Mouse (Mus musculus) neural tube, embryonic 11.5 days (tissue): ENCODE data around the gene Ubxn4. TPM values are rescaled to one million over a fixed set of nuclear protein-coding genes. Genes with fewer than 3 reads are reported as not detected.
"Not testable (repeated sequence)": the region's sequence is repeated elsewhere in the genome, so short reads cannot be mapped to it uniquely, and the experiment has no call there.

ENCODE experiments used
- ATAC-seq: fragments of 200-750 bp; cut with Nextera tagmentation; 2 replicates; pipeline ENCODE4 v1.8.0; 2017; ENCODE audit warnings: moderate number of reproducible peaks, mild to moderate bottlenecking, moderate TSS enrichment, moderate library complexity; ENCODE audit not compliant: insufficient read depth, low FRiP score, low TSS enrichment
- DNase-seq: peaks from one replicate; pipeline ENCODE4 v3.0.0-alpha.2; 2015; ENCODE audit warnings: low spot score
- H3K27ac ChIP-seq: fragments of 300-500 bp; sonication (generic); 2 replicates; pipeline ENCODE4 v1.5.1; 2014; ENCODE audit warnings: low read depth, mild to moderate bottlenecking, low read length
- H3K27me3 ChIP-seq: fragments of 300-500 bp; sonication (generic); 2 replicates; pipeline ENCODE4 v1.6.1; 2014; ENCODE audit warnings: mild to moderate bottlenecking, low read length, mixed read lengths; ENCODE audit not compliant: control insufficient read depth, insufficient read depth
- H3K36me3 ChIP-seq: fragments of 300-500 bp; sonication (generic); 2 replicates; pipeline ENCODE4 v1.6.1; 2014; ENCODE audit warnings: mild to moderate bottlenecking, low read length, moderate library complexity, mixed read lengths; ENCODE audit not compliant: control insufficient read depth, insufficient read depth
- H3K4me1 ChIP-seq: fragments of 300-500 bp; sonication (generic); 2 replicates; pipeline ENCODE4 v1.6.1; 2014; ENCODE audit warnings: low read length, mixed read lengths; ENCODE audit not compliant: control insufficient read depth, insufficient read depth
- H3K4me2 ChIP-seq: fragments of 300-500 bp; sonication (generic); 2 replicates; pipeline ENCODE4 v1.6.1; 2014; ENCODE audit warnings: low read depth, mild to moderate bottlenecking, moderate library complexity
- H3K4me3 ChIP-seq: fragments of 300-500 bp; sonication (generic); 2 replicates; pipeline ENCODE4 v1.5.1; 2014; ENCODE audit warnings: low read depth, low read length
- H3K9ac ChIP-seq: fragments of 300-500 bp; sonication (generic); 2 replicates; pipeline ENCODE4 v1.6.1; 2014; ENCODE audit warnings: mild to moderate bottlenecking, low read length
- H3K9me3 ChIP-seq: fragments of 300-500 bp; sonication (generic); 2 replicates; pipeline ENCODE4 v1.6.1; 2016; ENCODE audit warnings: low read length; ENCODE audit not compliant: control insufficient read depth
- WGBS: fragments of 180-500 bp; shearing (Covaris S2); extraction: QIAGEN DNeasy Blood & Tissue Kit; methylation state at CpG from one replicate; pipeline ENCODE4 v1.1.7; 2014; 5-methylcytosine and 5-hydroxymethylcytosine counted together
- polyA plus RNA-seq: library from polyadenylated mRNA; unstranded; fragments of >200 nt; fragmentation: Nextera tagmentation; extraction: Ambion mirVana; gene quantifications from 2 replicates; pipeline ENCODE4 v1.2.1, GENCODE M21; 2014

The Ubxn4 gene
- polyA plus RNA-seq, 1 experiment from 2014 or later, result 56.5 TPM

GRCm38 (mm10) chr1:128290295-128290694 is 46.5 kb downstream of the Ubxn4 start:
- Histone ChIP-seq H3K4me2 (no peak overlapping the region), H3K36me3 (no peaks in the 10 kb centered on the region; the same call in 1 of the 2 replicates), H3K9me3 (no peaks in the 10 kb centered on the region), H3K27me3 (no peaks in the 10 kb centered on the region), H3K4me1 (no peaks in the 10 kb centered on the region), H3K9ac (no peak overlapping the region), H3K27ac (no peak overlapping the region), H3K4me3 (no peak overlapping the region)
- WGBS, result 91% methylated on average over 5 of the region's 5 CpGs
- ATAC-seq (no peak), DNase-seq (no peak)

- no peak for ATAC-seq
- no peaks in the 10 kb centered on the region for H3K9me3 ChIP-seq
- H3K9ac ChIP-seq, result no peak overlapping the region
- DNase-seq, result no peak
- H3K27me3 ChIP-seq, result no peaks in the 10 kb centered on the region
- no peak overlapping the region for H3K4me3 ChIP-seq
- H3K27ac ChIP-seq, result no peak overlapping the region
- WGBS, result 81% methylated on average over 12 of the region's 12 CpGs
- H3K4me2 ChIP-seq, result no peak overlapping the region
- H3K36me3 ChIP-seq, result no peaks in the 10 kb centered on the region; the same call in 1 of the 2 replicates
- H3K4me1 ChIP-seq, result no peaks in the 10 kb centered on the region
Measured at GRCm38 (mm10) chr1:128293524-128293923, 49.8 kb downstream of the Ubxn4 start.

- H3K4me3 ChIP-seq, result no peak overlapping the region
- no peaks in the 10 kb centered on the region for H3K36me3 ChIP-seq
- H3K4me2 ChIP-seq, result no peak overlapping the region
- DNase-seq (no peak), ATAC-seq (no peak)
- no peak overlapping the region for H3K27ac ChIP-seq
- no peaks in the 10 kb centered on the region for H3K9me3 ChIP-seq
- WGBS, result 72% methylated on average over 8 of the region's 8 CpGs
- H3K27me3 ChIP-seq, result no peaks in the 10 kb centered on the region
- H3K9ac ChIP-seq, result no peak overlapping the region
- H3K4me1 ChIP-seq, result no peaks in the 10 kb centered on the region
Measured at GRCm38 (mm10) chr1:128295296-128295695, 51.5 kb downstream of the Ubxn4 start.

- no peak for DNase-seq
- Histone ChIP-seq H3K4me3 (no peak overlapping the region), H3K27me3 (no peaks in the 10 kb centered on the region), H3K4me2 (no peak overlapping the region), H3K4me1 (no peaks in the 10 kb centered on the region), H3K36me3 (no peaks in the 10 kb centered on the region), H3K9ac (no peak overlapping the region), H3K9me3 (no peaks in the 10 kb centered on the region), H3K27ac (no peak overlapping the region)
- 84% methylated on average over 5 of the region's 5 CpGs for WGBS
- ATAC-seq, result no peak
Measured at GRCm38 (mm10) chr1:128295717-128296528, 52.2 kb downstream of the Ubxn4 start.

GRCm38 (mm10) chr1:128303900-128304299 is 60.1 kb downstream of the Ubxn4 start:
- no peaks in the 10 kb centered on the region for H3K4me1 ChIP-seq
- H3K9ac ChIP-seq, result no peak overlapping the region
- DNase-seq (no peak), ATAC-seq (no peak)
- 93% methylated on average over 16 of the region's 16 CpGs for WGBS
- H3K27me3 ChIP-seq, result no peaks in the 10 kb centered on the region
- no peak overlapping the region for H3K4me2 ChIP-seq
- no peak overlapping the region for H3K27ac ChIP-seq
- H3K9me3 ChIP-seq, result no peaks in the 10 kb centered on the region
- no peaks in the 10 kb centered on the region for H3K36me3 ChIP-seq
- no peak overlapping the region for H3K4me3 ChIP-seq

GRCm38 (mm10) chr1:128309043-128309442 is 65.3 kb downstream of the Ubxn4 start:
- 74% methylated on average over 3 of the region's 3 CpGs for WGBS
- DNase-seq (no peak), ATAC-seq (no peak)

GRCm38 (mm10) chr1:128314665-128315064 is 70.9 kb downstream of the Ubxn4 start:
- ATAC-seq, result no peak
- no peak overlapping the region for H3K4me2 ChIP-seq
- no peak overlapping the region for H3K4me3 ChIP-seq
- DNase-seq, result no peak
- no peaks in the 10 kb centered on the region for H3K27me3 ChIP-seq
- no peaks in the 10 kb centered on the region for H3K36me3 ChIP-seq
- H3K4me1 ChIP-seq, result no peaks in the 10 kb centered on the region
- no peak overlapping the region for H3K9ac ChIP-seq
- H3K9me3 ChIP-seq, result no peaks in the 10 kb centered on the region
- 66% methylated on average over 4 of the region's 4 CpGs for WGBS
- no peak overlapping the region for H3K27ac ChIP-seq

More at GRCm38 (mm10) chr1:128309043-128309442, 65.3 kb downstream of the Ubxn4 start:
- no peaks in the 10 kb centered on the region for H3K4me1 ChIP-seq
- no peak overlapping the region for H3K9ac ChIP-seq
- H3K4me3 ChIP-seq, result no peak overlapping the region
- H3K36me3 ChIP-seq, result no peaks in the 10 kb centered on the region
- no peak overlapping the region for H3K4me2 ChIP-seq
- no peaks in the 10 kb centered on the region for H3K9me3 ChIP-seq
- H3K27me3 ChIP-seq, result no peaks in the 10 kb centered on the region
- no peak overlapping the region for H3K27ac ChIP-seq

GRCm38 (mm10) chr1:128319266-128319665 is 75.5 kb downstream of the Ubxn4 start:
- DNase-seq, H3K4me2 ChIP-seq: not testable (repeated sequence)
- 90% methylated on average over 6 of the region's 6 CpGs for WGBS

GRCm38 (mm10) chr1:128323026-128323643 is 79.4 kb downstream of the Ubxn4 start:
- Histone ChIP-seq H3K9me3 (no peaks in the 10 kb centered on the region), H3K27me3 (no peaks in the 10 kb centered on the region), H3K4me3 (no peak overlapping the region), H3K4me2 (no peak overlapping the region), H3K4me1 (no peaks in the 10 kb centered on the region), H3K27ac (no peak overlapping the region), H3K9ac (no peak overlapping the region), H3K36me3 (no peaks in the 10 kb centered on the region; the same call in 1 of the 2 replicates)
- 93% methylated on average over 8 of the region's 8 CpGs for WGBS
- no peak for DNase-seq
- ATAC-seq, result no peak

More at GRCm38 (mm10) chr1:128319266-128319665, 75.5 kb downstream of the Ubxn4 start:
- H3K4me1 ChIP-seq, ATAC-seq, H3K27ac ChIP-seq, H3K4me3 ChIP-seq, H3K9me3 ChIP-seq, H3K27me3 ChIP-seq, H3K36me3 ChIP-seq, H3K9ac ChIP-seq: not testable (repeated sequence)
